Mouse (Mus musculus): ENCODE measurements at regions not wholly inside any gene's neighbourhood (a gene's known extent, or its start where the extent isn't known, plus 50 kb on each side); places are given as distances from the start of the nearest gene placed in this dataset.
A peak's percentile ranks its signal among the peaks of the same experiment; 100 is the strongest.

DNA sequence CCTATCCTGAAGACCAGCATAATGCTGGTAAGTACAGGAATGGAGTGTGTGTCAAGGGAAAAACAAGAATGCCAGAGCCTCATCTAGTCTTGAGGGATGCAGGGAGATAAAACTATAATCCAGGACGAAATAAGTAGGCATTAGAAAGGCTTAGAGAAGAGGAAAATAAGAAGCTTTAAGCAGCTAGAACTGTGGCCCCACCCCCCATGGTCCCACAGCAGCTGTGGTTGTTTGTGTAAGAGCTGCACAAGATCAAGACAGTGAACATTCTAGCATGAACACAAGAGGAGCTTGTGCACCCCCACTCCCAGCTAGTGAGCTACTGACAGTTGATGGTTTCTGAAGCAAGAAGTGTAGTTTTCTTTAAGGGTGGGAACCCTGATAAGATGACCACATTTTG lies 315.9 kb downstream of the Tmem135 start:
- DNase-seq, result no peak

DNA sequence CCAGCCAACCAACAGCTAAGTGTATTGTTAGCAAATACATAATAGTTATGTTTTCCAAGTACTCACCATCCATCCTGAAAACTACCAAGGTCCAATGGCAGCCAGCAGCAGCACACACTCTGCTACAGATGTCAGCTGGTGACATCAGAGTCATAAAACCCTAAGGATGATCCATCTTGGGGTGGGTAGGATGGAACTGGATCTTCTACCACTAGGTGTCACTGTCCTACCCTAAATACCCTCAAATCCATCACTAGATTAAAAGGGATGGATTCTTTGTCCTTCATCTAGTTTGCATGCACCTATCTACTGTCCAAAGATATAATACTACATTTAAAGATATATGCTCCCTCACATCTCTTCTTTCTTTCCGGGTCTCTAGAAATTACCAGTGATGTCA lies 317.7 kb downstream of the Tmem135 start:
- DNase-seq, result no peak

DNA sequence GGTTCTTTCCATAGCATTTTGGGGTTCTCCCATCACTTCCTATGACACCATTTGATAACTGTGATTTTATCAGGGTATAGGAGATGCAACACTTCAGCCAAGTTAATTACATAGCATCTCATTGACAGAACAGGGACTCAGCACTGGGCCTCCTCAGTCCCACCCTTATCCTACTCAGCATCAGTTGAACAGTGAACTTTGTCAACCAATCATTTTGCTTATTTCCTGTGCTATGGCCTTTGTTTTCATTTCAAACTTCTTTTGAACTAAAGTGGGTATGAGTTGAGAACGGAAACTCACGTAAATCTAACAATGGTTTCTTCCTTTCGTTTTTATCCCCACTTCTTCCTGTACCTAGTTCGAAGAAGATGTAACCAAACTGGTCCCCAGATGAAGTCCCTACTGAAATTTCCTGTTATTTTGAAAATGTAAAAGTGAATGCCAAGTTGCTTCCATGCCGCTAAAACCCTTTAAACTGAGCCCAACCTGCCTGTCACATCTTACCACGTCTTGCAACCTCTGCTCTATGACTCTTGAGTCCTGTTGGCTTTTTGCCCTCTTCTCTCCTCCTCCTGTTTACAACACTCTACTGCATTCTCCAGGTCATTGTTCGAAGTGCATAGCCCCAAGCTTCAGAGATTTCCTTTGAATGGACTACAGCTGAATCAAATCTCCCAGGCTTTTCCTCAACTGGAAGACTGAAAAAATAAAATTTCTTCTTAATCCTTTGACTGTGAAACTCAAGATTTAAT lies 329.9 kb downstream of the Tmem135 start:
- no peak for DNase-seq

DNA sequence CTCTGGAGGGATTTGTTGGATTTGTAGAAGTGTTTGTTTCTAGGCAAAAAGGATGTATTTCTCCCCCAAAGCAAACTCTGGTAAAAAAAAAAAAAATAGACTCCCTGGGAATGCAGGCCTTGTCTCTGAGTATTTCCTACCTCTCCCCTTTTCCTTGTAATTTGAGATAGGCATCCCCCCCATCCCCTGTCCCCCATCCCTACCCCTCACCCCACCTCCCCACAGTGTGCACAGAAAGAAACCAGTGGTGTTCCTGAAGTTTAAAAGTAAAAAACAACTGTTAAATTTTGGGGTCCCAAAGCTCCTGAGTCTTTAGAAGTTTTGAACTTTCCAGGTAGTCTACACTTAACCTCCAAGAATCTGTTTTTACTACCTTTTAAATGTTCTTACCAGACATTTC lies 334.0 kb downstream of the Tmem135 start:
- DNase-seq, result no peak

DNA sequence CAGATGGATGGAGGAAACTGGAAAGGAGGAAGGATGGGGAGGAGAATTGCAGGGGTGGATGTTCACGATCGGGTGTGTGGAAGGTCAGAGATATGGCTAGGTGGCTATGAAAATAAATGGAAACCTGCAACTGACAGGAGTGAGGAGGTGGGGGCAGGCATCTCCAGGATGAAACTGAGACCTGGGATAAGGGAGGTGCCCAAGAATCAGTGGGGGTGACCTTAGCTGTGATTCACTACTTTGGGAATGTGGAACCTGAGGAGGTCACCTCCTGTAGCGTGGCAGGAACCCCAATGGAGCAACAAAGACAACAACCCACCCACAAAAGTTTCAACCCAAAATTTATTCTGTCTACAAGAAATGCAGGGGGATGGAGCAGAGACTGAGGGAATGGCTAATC lies 339.6 kb downstream of the Tmem135 start:
- DNase-seq, result no peak

DNA sequence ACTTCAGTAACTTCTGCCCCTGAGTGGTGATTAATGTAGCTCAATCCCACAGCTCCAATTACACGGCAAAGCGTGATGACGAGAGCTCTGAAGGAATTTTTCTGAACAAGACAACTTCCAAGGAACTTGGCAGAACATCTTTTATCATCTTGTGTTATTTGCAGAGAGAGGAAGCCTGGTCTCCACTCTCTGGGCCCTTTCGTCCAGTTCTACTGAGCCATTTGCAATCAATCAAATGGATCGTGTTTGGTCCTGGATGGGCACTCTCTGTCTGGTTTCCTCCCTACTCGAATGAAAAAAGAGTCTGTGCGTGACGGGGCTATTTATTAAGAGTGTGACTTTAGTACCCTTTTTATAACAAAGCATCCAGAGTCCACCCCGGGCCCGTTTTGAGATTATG lies 340.4 kb downstream of the Tmem135 start:
- peak; percentile 15 for DNase-seq

DNA sequence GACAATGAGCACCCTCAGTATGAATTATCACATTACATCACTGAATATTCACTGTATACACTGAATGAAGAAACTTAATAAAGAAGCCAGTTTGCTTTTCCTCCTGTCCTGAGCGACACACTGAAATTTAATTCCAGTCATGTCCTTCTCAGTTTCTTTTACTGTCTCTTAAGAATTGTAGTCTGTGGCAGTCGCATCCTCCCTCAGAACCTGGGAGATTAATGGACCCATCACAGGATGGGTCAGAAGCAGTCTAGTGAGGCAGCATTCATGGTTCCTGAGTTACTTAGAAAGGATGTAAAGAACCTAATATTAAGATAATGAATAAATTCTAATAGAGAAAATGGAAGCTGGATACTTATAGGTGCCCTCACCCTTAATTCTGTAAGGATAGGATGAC lies 349.5 kb downstream of the Tmem135 start:
- DNase-seq, result no peak

DNA sequence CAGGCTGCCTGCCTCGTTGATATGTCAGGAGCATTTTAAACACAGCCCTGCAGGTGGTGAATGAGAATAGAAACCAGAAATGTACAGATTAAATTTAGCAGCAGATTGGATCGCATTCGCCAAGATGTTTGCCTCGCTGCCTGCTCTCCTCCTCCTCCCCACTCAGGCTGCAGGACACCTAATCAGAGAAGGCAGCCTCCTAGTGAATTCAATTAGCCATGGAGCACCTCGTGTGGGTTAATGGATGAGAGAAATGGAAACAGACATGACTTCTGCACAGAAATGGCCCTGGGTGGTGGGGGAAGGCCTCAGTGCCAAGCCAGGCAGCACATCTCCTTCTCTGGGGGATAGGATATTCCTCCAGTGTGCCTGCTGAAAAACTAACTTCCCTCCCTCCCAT lies 352.8 kb downstream of the Tmem135 start:
- DNase-seq, result no peak

DNA sequence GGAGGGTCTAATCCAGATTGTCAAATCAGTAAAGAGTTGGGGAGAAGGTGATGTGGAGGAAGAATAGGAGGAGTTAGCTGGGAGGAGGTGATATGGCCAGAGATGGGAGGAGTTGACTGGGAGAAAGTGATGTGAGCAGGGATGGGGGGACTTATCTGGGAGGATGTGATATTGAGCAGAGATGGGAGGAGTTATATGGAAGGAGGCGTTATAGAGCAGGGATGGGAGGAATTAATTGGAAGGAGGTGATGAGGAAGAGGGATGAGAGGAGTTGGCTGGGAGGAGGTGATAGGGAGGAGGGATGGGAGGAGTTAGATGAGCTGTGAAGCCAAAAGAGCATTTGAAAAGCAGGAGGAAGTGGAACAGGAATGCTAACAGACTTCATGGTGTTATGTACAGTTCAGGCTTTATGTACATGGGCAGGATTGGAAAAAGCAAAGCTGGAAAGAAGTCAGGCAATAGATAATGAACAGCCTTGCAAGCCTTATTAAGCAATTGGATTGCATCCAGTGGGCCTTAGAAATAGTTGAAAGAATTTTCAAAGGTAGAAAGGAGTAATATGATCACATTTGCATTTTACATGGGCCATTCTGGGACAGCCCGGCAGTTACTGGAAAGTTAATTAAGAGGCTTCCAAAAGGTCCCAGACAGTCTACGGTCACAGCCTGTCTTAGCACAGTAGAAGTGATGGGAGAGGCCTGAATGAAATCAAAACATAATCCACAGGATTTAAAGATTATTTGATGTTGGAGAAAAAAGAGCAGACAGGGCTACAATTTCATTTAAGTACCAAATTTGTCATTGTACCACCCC lies 357.4 kb downstream of the Tmem135 start:
- DNase-seq, result no peak

DNA sequence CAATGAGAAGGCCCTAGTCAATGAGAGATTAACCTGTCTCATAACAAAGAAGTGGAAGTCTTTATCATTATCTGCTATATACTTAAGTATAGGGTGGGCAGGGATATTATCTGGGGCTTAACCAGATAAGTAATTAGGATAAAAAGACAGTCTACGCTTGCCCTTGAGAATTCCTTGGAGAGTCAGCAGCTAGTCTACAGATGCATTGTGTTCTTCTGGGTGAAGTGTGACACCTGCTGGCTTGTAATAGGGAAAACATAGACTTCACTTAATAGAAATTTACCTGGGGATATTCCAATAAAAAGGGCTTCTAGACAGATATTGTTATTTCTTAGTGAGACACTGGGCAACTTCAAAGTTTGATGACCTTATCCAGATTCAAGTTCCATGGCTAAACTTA lies 361.0 kb downstream of the Tmem135 start:
- DNase-seq, result no peak

DNA sequence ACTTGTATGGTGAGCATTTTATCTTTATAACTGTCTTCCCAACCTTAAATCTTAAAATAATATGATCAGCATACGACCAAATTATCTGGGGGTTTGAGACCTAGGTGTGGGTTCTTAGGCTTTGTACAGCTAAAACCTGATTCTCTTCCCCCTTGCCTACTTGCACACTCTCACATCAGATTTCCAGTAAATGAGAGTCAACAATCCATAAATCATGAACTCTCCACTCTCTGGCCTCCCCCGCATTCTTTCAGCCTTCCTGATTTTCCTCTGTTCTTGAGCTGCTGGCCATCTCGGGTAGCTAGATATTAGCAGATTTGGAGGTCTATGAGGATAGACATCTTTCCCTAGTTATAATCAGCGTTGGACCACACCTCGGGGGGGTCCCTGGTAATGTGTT lies 362.7 kb downstream of the Tmem135 start:
- DNase-seq, result no peak

DNA sequence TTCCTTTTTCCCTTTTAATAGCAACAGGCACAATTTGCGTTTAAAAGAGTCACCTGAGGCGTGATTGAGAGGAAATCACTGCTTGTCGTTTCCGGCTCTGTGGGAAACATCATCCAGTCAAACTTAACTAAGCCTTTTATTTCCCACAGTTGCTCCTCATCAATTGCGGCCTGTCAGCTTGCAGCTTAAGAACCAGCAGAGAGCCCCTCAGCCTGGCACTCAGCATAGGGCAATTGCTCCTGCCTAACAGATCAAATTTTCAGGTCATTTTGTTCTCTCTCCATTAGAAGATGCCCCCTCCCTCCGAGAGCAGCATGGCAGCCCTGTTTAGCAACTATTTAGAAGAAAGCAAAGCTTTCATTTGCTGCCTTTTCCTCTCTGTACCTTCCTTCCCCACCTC lies 363.9 kb downstream of the Tmem135 start:
- DNase-seq, result no peak

DNA sequence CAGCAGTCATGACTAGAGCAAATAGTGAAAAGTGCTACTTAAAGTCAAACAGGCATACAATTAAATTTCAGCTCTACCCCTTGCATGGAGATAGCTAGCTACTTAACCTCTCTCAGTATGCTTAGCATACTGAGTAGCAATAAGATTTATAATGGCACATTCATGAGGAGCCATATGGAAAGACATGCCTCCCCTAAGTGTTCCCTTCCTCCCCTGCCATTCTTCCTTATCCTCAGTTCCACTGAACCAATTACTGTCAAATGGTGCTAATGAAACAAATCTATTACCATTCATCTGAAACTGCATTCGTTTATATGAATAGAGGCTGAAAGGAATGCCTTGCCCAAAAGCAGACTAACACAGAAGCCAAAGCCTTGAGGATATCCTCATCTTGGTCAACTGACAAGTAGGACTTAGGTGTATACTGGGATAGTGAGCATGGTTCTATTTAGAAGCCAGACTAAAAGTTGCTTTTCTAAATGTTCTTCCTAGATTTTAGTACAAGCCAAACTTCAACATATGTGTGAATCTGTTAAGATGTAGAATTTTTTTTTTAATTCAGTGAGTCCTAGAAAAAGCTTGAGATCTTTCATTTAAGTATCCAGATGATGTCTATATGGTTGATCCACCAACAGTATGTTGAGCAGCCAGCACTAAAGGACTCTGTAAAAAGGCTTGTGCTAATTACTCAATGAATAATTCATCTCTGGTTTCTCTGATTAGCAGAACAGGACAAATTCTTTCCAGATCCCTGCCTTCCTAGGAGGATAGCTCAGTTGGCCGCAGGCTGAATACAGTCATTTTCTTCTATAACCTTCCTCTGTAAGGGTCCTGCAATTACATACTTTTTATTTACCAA lies 368.7 kb downstream of the Tmem135 start:
- no peak for DNase-seq

DNA sequence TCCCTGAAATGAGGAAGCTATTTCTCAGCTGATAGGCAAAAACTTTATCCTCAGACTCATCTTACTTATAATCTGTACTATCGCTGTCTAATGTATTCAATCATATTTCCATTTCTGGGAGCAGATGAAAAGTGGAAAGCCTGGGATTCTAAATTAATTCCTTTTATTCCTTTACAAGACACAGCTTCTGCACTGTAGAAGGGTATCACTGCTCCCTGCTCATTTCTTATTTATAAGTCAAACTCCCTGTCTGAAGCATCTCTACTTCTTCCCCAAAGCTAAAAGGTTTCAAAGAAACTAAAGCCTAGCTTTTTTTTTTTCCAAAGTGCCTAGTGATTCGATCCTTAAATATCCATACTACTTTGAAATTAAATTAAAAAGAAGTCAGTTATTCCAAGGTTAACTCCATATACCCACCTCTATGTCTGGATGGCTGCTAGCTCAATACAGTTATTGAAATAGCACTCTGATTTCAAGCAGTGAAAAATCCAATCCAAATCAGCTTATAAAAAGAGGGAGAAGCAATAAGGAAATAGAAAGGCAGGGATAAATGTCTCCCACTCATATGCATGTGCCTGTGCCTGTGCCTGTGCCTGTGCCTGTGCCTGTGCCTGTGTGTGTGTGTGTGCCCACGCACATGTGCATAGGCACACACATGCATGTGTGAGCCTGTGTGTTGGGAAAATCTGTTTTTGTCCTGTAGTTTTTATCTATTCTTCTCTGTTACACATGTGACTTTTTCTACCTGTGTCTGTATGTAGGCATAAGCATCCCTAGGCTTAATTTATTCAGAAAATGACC lies 380.6 kb downstream of the Tmem135 start:
- no peak for DNase-seq

DNA sequence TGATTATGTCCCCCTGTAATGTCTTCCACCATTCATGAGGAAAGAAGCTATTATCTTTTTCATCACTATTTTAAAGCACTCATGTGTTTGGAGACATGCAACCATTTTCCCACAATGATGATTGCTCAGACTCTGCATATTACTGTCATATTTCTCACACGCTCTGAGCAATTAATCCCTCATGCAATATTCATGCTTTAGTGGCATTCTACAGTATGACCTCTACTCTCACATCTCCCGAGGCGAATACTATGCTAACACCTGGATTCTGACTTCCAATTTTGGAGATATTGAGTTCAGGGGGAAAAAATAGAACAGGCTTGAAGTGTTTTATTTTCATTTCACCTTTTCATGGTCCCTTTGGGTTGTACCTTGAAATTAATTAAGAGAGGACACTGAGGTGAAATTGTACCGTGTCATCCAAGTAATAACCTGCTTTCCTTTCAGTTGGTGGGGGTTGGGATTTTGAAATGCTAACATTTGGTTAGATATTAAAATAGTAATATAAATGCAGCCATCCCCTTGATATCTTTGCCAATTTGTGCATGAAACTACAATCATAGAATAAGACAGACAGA lies 405.1 kb downstream of the Tmem135 start:
- no peak for DNase-seq

DNA sequence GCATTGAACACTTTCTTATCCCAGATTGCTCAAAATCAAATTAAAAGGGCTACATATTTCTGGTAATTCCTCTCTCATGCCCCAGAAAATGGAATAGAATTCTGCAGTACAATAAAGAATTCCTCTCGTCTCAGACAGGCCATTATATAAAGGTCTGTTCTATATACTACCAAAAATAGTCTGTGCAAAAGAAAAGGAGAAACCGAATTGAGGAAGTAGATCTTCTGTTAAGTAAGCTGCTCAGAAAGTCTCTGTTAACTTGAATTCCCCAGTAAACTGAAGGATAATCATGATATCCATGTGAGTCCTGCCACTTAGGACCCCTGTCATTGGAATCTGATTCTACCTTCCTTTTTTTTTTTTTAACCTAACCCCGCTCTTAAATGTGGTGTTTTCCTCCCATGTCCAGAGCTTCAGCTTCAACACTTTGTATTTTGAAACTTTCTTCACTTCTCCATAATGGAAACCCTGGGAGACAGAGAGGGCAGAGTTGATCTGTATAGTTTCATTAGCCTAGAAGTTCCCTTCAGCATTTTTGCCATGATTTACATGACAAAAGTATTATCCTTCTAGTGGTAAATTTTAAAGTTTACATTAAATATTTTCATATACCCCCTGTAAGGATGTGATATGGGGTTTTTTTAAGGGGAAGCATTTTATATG lies 406.1 kb downstream of the Tmem135 start:
- no peak for DNase-seq

DNA sequence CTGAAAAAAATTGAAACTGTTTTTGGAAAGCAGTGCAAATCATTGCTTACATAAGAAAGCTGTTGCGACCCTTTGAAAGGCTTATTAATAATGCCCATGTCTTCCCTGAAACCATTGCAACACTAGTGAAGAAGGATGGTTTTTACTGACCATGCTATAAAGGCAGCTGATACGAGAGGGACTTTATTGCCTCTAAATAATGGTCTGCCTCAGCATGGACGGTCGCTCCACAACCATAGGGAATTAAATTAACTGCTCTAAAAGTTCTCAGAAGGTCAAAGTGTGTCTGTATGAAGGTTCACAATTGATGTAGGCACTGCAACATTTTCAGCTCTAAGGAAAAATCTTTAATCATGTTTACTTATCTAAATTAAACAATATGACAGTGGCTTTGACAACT lies 429.6 kb downstream of the Tmem135 start:
- DNase-seq, result no peak

DNA sequence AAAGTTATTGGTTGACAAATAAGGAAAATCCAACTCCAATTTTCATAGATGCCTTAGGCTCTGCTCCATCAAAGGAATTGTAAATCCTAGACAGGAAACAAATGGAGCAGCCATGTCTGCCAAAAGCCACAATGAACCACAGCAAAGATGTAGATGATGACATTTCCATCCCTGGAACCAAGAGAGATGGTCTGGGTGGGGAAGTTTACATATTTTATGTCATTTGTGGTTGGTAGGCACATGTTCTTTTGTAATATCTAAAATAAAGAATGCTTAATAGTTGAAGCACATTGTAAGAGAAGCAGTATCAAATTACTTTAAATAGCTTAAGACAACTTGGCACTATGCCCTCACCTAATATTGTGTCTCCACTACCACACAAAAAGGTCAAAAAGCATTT lies 443.2 kb downstream of the Tmem135 start:
- DNase-seq, result no peak

DNA sequence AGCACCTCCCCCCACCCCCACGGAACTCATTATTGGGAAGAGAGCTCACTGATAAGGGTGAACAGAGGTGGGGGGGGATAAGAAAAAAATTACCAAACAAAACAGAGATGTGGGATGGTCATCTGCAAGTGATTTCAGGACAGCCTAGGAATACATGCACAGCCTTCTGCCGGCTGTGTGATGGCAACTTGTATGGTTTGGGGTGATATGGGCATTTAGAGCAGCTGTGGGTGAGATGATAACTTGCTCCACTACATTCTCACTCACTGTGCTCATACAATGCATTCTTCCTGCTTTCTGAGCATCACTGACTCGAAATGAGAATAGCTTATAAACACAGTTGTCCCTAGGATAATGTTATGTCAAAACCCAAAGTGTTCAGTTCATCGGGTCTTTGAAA lies 443.8 kb downstream of the Tmem135 start:
- no peak for DNase-seq

DNA sequence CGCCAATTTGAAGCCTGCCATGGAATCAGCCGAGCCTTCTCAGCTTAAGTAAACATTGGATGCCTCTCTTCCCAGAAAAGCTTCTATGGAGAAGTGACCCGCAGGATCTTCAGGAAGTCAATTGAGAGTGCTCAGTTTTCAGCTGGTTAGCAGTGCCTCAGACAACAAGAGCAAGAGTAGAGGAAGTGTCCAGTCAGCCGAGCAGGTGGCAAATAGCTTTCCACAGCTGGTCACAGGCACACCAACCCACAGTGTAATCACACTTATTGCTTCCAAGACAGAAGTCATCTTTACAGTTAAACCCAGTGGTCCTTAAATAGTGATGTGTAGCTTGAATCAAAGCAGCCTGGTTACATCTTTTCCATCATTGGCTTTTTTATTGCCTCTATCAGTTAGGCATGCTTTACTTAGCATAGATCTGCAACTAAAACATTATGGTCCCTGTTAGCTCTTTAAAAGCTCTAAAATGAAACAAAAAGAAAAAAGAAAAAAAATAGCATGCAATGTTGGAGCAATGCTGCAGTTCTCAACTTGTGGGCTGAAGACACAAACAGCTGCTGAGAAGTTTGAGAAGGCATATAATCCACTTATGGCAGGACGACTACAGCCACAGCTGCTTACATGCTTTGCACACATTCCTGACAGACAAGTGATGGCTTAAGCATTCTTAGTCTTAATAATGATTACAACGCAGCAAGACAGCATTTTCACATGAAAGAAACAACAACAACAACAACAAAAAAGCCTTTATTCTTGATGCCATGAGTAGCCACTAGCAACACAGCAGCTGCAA lies 444.5 kb downstream of the Tmem135 start:
- no peak for DNase-seq

Measured in gastrocnemius, postnatal 25 days (tissue).